Comparison of ENCODE assay signal across 8 mouse cellular contexts in genomic region chr2:32607262-32607947, GRCm38 (mm10). TPM values are rescaled to one million over a fixed set of nuclear protein-coding genes. Genes with fewer than 3 reads are reported as not detected.
A peak's percentile ranks its signal among the peaks of the same experiment; 100 is the strongest.
DNase-seq lines count a peak whose midpoint lies in the region; ATAC-seq and TF ChIP-seq lines count a peak whose summit lies in the region.

No protein-coding gene starts in this region.

- no peak for TF ChIP-seq POLR2A in thymus, adult 2 months (IDR thresholded peaks at IDR 0.05; ENCODE audit: control insufficient read depth, extremely low read depth, insufficient read depth, low read length, poor library complexity)
- TF ChIP-seq POLR2A in bone marrow macrophage, adult 2 months (IDR thresholded peaks at IDR 0.05; ENCODE audit: borderline replicate concordance, low read depth, low read length): no peak

- TF ChIP-seq CTCF in thymus, adult 2 months (IDR thresholded peaks at IDR 0.05; ENCODE audit: borderline replicate concordance, control insufficient read depth, extremely low read depth, insufficient read depth, low read length, poor library complexity): no peak
- TF ChIP-seq CTCF in bone marrow macrophage, adult 2 months (IDR thresholded peaks at IDR 0.05; ENCODE audit: low read depth, low read length): no peak
- no peak for TF ChIP-seq CTCF in liver, postnatal 0 days (IDR thresholded peaks at IDR 0.05; ENCODE audit: low read depth)

- peak overlapping the region; percentile 45 for H3K4me3 ChIP-seq in thymus, adult 2 months (ENCODE audit: control insufficient read depth, insufficient read depth, low read length)
- peak overlapping the region; percentile 93 for H3K4me3 ChIP-seq in bone marrow macrophage, adult 2 months (ENCODE audit: insufficient read depth, low read length)
- H3K4me3 ChIP-seq in forebrain, embryonic 10.5 days: peak overlapping the region; percentile 76
- peak overlapping the region; percentile 59 for H3K4me3 ChIP-seq in hindbrain, embryonic 12.5 days
- H3K4me3 ChIP-seq in liver, postnatal 0 days (ENCODE audit: low read depth, low read length): peak overlapping the region; percentile 67

- H3K27me3 ChIP-seq in thymus, adult 2 months (ENCODE audit: control insufficient read depth, insufficient read depth, low read length): peaks cover 13% of the 10 kb centered on the region
- H3K27me3 ChIP-seq in forebrain, embryonic 10.5 days (ENCODE audit: poor library complexity, severe bottlenecking): peaks cover 21% of the 10 kb centered on the region
- H3K27me3 ChIP-seq in hindbrain, embryonic 12.5 days: peaks cover 17% of the 10 kb centered on the region; the same call in 1 of the 2 replicates
- no peaks in the 10 kb centered on the region for H3K27me3 ChIP-seq in liver, postnatal 0 days (ENCODE audit: insufficient read depth, low read length)

- no peak overlapping the region for H3K27ac ChIP-seq in thymus, adult 2 months (ENCODE audit: control insufficient read depth, insufficient read depth, low read length)
- peak overlapping the region; percentile 81 for H3K27ac ChIP-seq in bone marrow macrophage, adult 2 months (ENCODE audit: insufficient read depth, low read depth, low read length)
- H3K27ac ChIP-seq in forebrain, embryonic 10.5 days: peak overlapping the region; percentile 89
- no peak overlapping the region for H3K27ac ChIP-seq in hindbrain, embryonic 12.5 days
- peak overlapping the region; percentile 93 for H3K27ac ChIP-seq in liver, postnatal 0 days (ENCODE audit: low read depth)

- ATAC-seq in hindbrain, embryonic 12.5 days (ENCODE audit: low FRiP score): no peak; the same call in 1 of the 2 replicates
- ATAC-seq in liver, postnatal 0 days: no peak

- no peak for TF ChIP-seq EP300 in liver, postnatal 0 days (IDR thresholded peaks at IDR 0.05; ENCODE audit: low read depth)

- no peaks in the 10 kb centered on the region for H3K36me3 ChIP-seq in thymus, adult 2 months (ENCODE audit: control insufficient read depth, insufficient read depth, low read length)
- H3K36me3 ChIP-seq in forebrain, embryonic 10.5 days (replicated peaks): peaks cover 5% of the 10 kb centered on the region; the same call in 1 of the 2 replicates
- no peaks in the 10 kb centered on the region for H3K36me3 ChIP-seq in hindbrain, embryonic 12.5 days
- H3K36me3 ChIP-seq in liver, postnatal 0 days (replicated peaks; ENCODE audit: insufficient read depth, low read length): no peaks in the 10 kb centered on the region

- DNase-seq in thymus, adult 2 months: peak; percentile 20
- DNase-seq in thymus, adult 18-20 months: no peak
- peak; percentile 59 for DNase-seq in forebrain, embryonic 10.5 days (ENCODE audit: extremely low spot score, low spot score)
- DNase-seq in liver, postnatal 0 days: peak; percentile 53
- DNase-seq in neural tube, embryonic 10.5 days (ENCODE audit: extremely low spot score, low spot score): peak; percentile 63
- DNase-seq in ovary, postnatal 10 days (ENCODE audit: low spot score): no peak

- H3K4me1 ChIP-seq in thymus, adult 2 months (replicated peaks; ENCODE audit: control insufficient read depth, insufficient read depth, low read length): peaks cover 26% of the 10 kb centered on the region
- H3K4me1 ChIP-seq in bone marrow macrophage, adult 2 months (ENCODE audit: control insufficient read depth, insufficient read depth, low read length): peaks cover 14% of the 10 kb centered on the region
- H3K4me1 ChIP-seq in forebrain, embryonic 10.5 days: peaks cover 60% of the 10 kb centered on the region
- peaks cover 29% of the 10 kb centered on the region for H3K4me1 ChIP-seq in hindbrain, embryonic 12.5 days
- peaks cover 48% of the 10 kb centered on the region for H3K4me1 ChIP-seq in liver, postnatal 0 days (ENCODE audit: insufficient read depth)

- peak overlapping the region; percentile 80 for H3K9ac ChIP-seq in hindbrain, embryonic 12.5 days
- peak overlapping the region; percentile 70 for H3K9ac ChIP-seq in liver, postnatal 0 days (replicated peaks)

- 3% methylated on average over 33 of the region's 34 CpGs for WGBS in thymus, adult 2 months
- 7% methylated on average over 33 of the region's 34 CpGs for WGBS in forebrain, embryonic 10.5 days
- WGBS in hindbrain, embryonic 12.5 days: 5% methylated on average over 34 of the region's 34 CpGs
- WGBS in liver, postnatal 0 days (ENCODE audit: insufficient replicate concordance): 1% methylated on average over 34 of the region's 34 CpGs

- no peaks in the 10 kb centered on the region for H3K9me3 ChIP-seq in forebrain, embryonic 10.5 days
- H3K9me3 ChIP-seq in hindbrain, embryonic 12.5 days (replicated peaks): no peaks in the 10 kb centered on the region
- no peaks in the 10 kb centered on the region for H3K9me3 ChIP-seq in liver, postnatal 0 days (ENCODE audit: low read length)

- H3K4me2 ChIP-seq in hindbrain, embryonic 12.5 days (replicated peaks): peak overlapping the region; percentile 73
- H3K4me2 ChIP-seq in liver, postnatal 0 days (ENCODE audit: low read depth, low read length): peak overlapping the region; percentile 91

RNA-seq across cellular contexts. Expression of gene St6galnac6, which starts 7.9 kb away (rescaled TPM):
- 18.1 and 25.9 TPM in 2 replicates for polyA plus RNA-seq in thymus, adult 2 months (2012; rRNA removed)
- polyA plus RNA-seq in bone marrow macrophage, adult 2 months (2012; ENCODE audit: insufficient read depth, insufficient read length, missing spikeins): 30.7 and 35.3 TPM in 2 replicates
- polyA plus RNA-seq in forebrain, embryonic 10.5 days (2016; fragmentation: Nextera tagmentation; extraction: Ambion mirVana): 13.3 and 13.8 TPM in 2 replicates
- polyA plus RNA-seq in hindbrain, embryonic 12.5 days (2016; fragmentation: Nextera tagmentation; extraction: Ambion mirVana): 13.5 and 14.3 TPM in 2 replicates
- 14.0 and 15.9 TPM in 2 replicates for polyA plus RNA-seq in liver, postnatal 0 days (2015; fragmentation: Nextera tagmentation; extraction: Ambion mirVana)

RNA-seq across cellular contexts. Expression of gene Ak1, which starts 14.2 kb away (rescaled TPM):
- polyA plus RNA-seq in thymus, adult 2 months (2012; rRNA removed): 3.6 and 23.5 TPM in 2 replicates
- polyA plus RNA-seq in bone marrow macrophage, adult 2 months (2012; ENCODE audit: insufficient read depth, insufficient read length, missing spikeins): 2.5 and 4.1 TPM in 2 replicates
- 17.8 and 20.2 TPM in 2 replicates for polyA plus RNA-seq in forebrain, embryonic 10.5 days (2016; fragmentation: Nextera tagmentation; extraction: Ambion mirVana)
- polyA plus RNA-seq in hindbrain, embryonic 12.5 days (2016; fragmentation: Nextera tagmentation; extraction: Ambion mirVana): 40.4 and 43.2 TPM in 2 replicates
- 1.3 and 5.9 TPM in 2 replicates for polyA plus RNA-seq in liver, postnatal 0 days (2015; fragmentation: Nextera tagmentation; extraction: Ambion mirVana)

RNA-seq across cellular contexts. Expression of gene St6galnac4, which starts 20.5 kb away (rescaled TPM):
- 29.3 and 34.1 TPM in 2 replicates for polyA plus RNA-seq in thymus, adult 2 months (2012; rRNA removed)
- 22.0 and 26.9 TPM in 2 replicates for polyA plus RNA-seq in bone marrow macrophage, adult 2 months (2012; ENCODE audit: insufficient read depth, insufficient read length, missing spikeins)
- 15.7 and 17.6 TPM in 2 replicates for polyA plus RNA-seq in forebrain, embryonic 10.5 days (2016; fragmentation: Nextera tagmentation; extraction: Ambion mirVana)
- polyA plus RNA-seq in hindbrain, embryonic 12.5 days (2016; fragmentation: Nextera tagmentation; extraction: Ambion mirVana): 21.5 and 22.9 TPM in 2 replicates
- polyA plus RNA-seq in liver, postnatal 0 days (2015; fragmentation: Nextera tagmentation; extraction: Ambion mirVana): 4.3 and 5.8 TPM in 2 replicates

RNA-seq across cellular contexts. Expression of gene 9430097D07Rik, which starts 31.9 kb away (rescaled TPM):
- polyA plus RNA-seq in thymus, adult 2 months (2012; rRNA removed): not detected in 2 replicates
- polyA plus RNA-seq in bone marrow macrophage, adult 2 months (2012; ENCODE audit: insufficient read depth, insufficient read length, missing spikeins): not detected in 2 replicates
- polyA plus RNA-seq in forebrain, embryonic 10.5 days (2016; fragmentation: Nextera tagmentation; extraction: Ambion mirVana): 0.19 and 0.30 TPM in 2 replicates
- 0.31 and 0.56 TPM in 2 replicates for polyA plus RNA-seq in hindbrain, embryonic 12.5 days (2016; fragmentation: Nextera tagmentation; extraction: Ambion mirVana)
- polyA plus RNA-seq in liver, postnatal 0 days (2015; fragmentation: Nextera tagmentation; extraction: Ambion mirVana): not detected in 2 replicates

RNA-seq across cellular contexts. Expression of gene Pip5kl1, which starts 32.8 kb away (rescaled TPM):
- polyA plus RNA-seq in thymus, adult 2 months (2012; rRNA removed): 0.92 and 1.1 TPM in 2 replicates
- polyA plus RNA-seq in bone marrow macrophage, adult 2 months (2012; ENCODE audit: insufficient read depth, insufficient read length, missing spikeins): not detected in 2 replicates
- polyA plus RNA-seq in forebrain, embryonic 10.5 days (2016; fragmentation: Nextera tagmentation; extraction: Ambion mirVana): 1.8 TPM in 2 replicates
- polyA plus RNA-seq in hindbrain, embryonic 12.5 days (2016; fragmentation: Nextera tagmentation; extraction: Ambion mirVana): 4.2 and 5.0 TPM in 2 replicates
- polyA plus RNA-seq in liver, postnatal 0 days (2015; fragmentation: Nextera tagmentation; extraction: Ambion mirVana): not detected in 2 replicates

Comparison
In these comparisons a context has a peak if more than half of its experiments do, and no peak if none do; other contexts are left out.
1. DNase-seq: peak in thymus, adult 2 months (single experiment), forebrain, embryonic 10.5 days (single experiment), liver, postnatal 0 days (single experiment) and neural tube, embryonic 10.5 days (single experiment); none in thymus, adult 18-20 months (0 of 2) and ovary, postnatal 10 days (single experiment).
2. H3K27ac ChIP-seq: peak in bone marrow macrophage, adult 2 months (single experiment), forebrain, embryonic 10.5 days (single experiment) and liver, postnatal 0 days (single experiment); none in thymus, adult 2 months (single experiment) and hindbrain, embryonic 12.5 days (single experiment).
3. Peak in every context shown above with its lines, with median percentiles within 50 percentile points of each other: H3K4me3 ChIP-seq.